Mouse (Mus musculus) midbrain, embryonic 11.5 days (tissue): ENCODE measurements around the gene Coq8a. TPM values are rescaled to one million over a fixed set of nuclear protein-coding genes. Genes with fewer than 3 reads are reported as not detected.
A peak's percentile ranks its signal among the peaks of the same experiment; 100 is the strongest.

Source experiments
- ATAC-seq: fragments of 200-750 bp; cut with Nextera tagmentation; 2 replicates; pipeline ENCODE4 v1.8.0; 2017; ENCODE audit warnings: moderate TSS enrichment, moderate library complexity; ENCODE audit not compliant: low FRiP score
- DNase-seq: peaks from one replicate; pipeline ENCODE4 v3.0.0; 2015; ENCODE audit warnings: low spot score; ENCODE audit errors: missing footprints
- H3K27ac ChIP-seq: fragments of 300-500 bp; sonication (generic); 2 replicates; pipeline ENCODE4 v1.5.1; 2014; ENCODE audit warnings: low read depth, low read length
- H3K27me3 ChIP-seq: fragments of 300-500 bp; sonication (generic); 2 replicates; pipeline ENCODE4 v1.6.1; 2014; ENCODE audit warnings: mild to moderate bottlenecking, low read length, moderate library complexity, mixed read lengths; ENCODE audit not compliant: control insufficient read depth, insufficient read depth
- H3K36me3 ChIP-seq: fragments of 300-500 bp; sonication (generic); 2 replicates; pipeline ENCODE4 v1.6.1; 2014; ENCODE audit warnings: mild to moderate bottlenecking, low read length, moderate library complexity, mixed read lengths; ENCODE audit not compliant: control insufficient read depth, insufficient read depth
- H3K4me1 ChIP-seq: fragments of 300-500 bp; sonication (generic); 2 replicates; pipeline ENCODE4 v1.6.1; 2014; ENCODE audit warnings: low read length; ENCODE audit not compliant: control insufficient read depth, insufficient read depth
- H3K4me2 ChIP-seq: fragments of 300-500 bp; sonication (generic); 2 replicates; pipeline ENCODE4 v1.6.1; 2014; ENCODE audit warnings: mild to moderate bottlenecking, moderate library complexity
- H3K4me3 ChIP-seq: fragments of 300-500 bp; sonication (generic); 2 replicates; pipeline ENCODE4 v1.5.1; 2014; ENCODE audit warnings: low read depth, low read length
- H3K9ac ChIP-seq: fragments of 300-500 bp; sonication (generic); 2 replicates; pipeline ENCODE4 v1.6.1; 2014; ENCODE audit warnings: low read length
- H3K9me3 ChIP-seq: fragments of 300-500 bp; sonication (generic); 2 replicates; pipeline ENCODE4 v1.6.1; 2016; ENCODE audit warnings: low read length; ENCODE audit not compliant: control insufficient read depth
- WGBS: fragments of 180-500 bp; shearing (Covaris S2); extraction: QIAGEN DNeasy Blood & Tissue Kit; methylation state at CpG from one replicate; pipeline ENCODE4 v1.1.7; 2014; 5-methylcytosine and 5-hydroxymethylcytosine counted together
- polyA plus RNA-seq: library from polyadenylated mRNA; unstranded; fragments of >200 nt; fragmentation: Nextera tagmentation; extraction: Ambion mirVana; gene quantifications from 2 replicates; pipeline ENCODE4 v1.2.1, GENCODE M21; 2014

Coq8a gene
- polyA plus RNA-seq, 1 experiment from 2014 or later, result 0.93 TPM

DNA sequence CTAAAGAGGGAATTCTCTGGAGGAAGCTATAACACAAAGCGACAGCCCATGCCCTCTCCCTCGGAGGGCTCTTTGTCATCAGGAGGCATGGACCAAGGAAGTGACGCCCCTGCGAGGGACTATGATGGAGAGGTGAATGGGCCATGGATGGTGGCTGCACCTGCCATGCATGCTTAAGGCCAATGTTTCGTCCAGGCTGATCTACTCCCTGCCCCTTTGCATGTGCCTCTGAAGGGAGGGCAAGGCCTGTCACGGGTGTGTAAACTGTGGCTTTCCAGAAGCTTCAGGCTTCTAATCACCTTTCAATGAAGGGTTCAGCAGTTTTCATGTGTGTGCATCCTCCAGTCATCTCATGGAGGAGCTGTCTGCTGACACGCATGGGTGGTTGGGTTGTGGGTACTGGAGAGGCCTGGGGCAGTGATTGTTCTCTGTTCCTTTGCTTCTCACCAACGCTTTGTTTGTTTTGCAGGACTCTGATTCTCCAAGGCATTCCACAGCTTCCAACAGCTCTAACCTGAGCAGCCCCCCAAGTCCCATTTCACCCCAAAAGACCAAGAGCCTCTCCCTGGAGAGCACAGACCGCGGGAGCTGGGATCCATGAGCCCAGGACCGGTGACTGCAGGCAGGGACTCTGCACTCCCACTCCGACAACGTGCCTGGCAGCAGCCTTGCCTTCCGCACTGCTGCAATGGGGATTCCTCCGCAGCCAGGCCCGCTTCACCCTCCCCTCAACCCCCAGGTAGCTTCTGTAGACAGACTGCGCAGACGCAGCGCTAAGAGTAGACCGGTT, 37.6 kb downstream of the Coq8a start:
- DNase-seq, result peak; percentile 73
- Histone ChIP-seq H3K9ac (no peak overlapping the region), H3K9me3 (no peaks in the 10 kb centered on the region), H3K27me3 (no peaks in the 10 kb centered on the region), H3K4me2 (no peak overlapping the region), H3K36me3 (0 out of 2 replicates have a peak, but pooled peaks cover 3% of the 10 kb centered on the region), H3K27ac (no peak overlapping the region), H3K4me1 (no peaks in the 10 kb centered on the region), H3K4me3 (no peak overlapping the region)
- 0 out of 2 replicates have a peak, but pooled peaks have one; percentile 14 for ATAC-seq
- WGBS, result 86% methylated on average over 20 of the region's 20 CpGs

DNA sequence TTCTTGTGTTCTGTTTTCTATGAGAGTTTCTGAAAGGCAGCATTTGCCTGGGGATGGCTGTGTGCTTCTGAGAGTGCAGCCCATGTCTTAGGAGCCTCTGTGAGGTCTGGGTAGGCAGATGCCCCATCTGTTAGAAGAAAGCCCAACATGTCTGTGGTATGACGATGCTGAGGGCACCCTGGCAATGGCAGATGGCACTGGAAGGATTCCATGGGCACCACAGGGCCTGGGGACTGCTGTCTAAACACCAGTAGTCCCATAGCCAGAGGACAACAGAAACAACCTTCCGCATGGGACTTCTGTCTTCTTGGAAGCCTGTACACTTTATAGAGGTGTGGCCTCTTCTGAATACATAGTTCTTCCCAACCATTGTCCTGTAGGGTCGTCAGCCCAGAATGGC, 38.2 kb downstream of the Coq8a start:
- Histone ChIP-seq H3K4me2 (no peak overlapping the region), H3K4me1 (no peaks in the 10 kb centered on the region), H3K9me3 (no peaks in the 10 kb centered on the region), H3K27me3 (no peaks in the 10 kb centered on the region), H3K4me3 (no peak overlapping the region), H3K9ac (no peak overlapping the region), H3K27ac (no peak overlapping the region), H3K36me3 (0 out of 2 replicates have a peak, but pooled peaks cover 3% of the 10 kb centered on the region)
- DNase-seq (peak; percentile 51), ATAC-seq (no peak)
- 83% methylated on average over 3 of the region's 3 CpGs for WGBS

DNA sequence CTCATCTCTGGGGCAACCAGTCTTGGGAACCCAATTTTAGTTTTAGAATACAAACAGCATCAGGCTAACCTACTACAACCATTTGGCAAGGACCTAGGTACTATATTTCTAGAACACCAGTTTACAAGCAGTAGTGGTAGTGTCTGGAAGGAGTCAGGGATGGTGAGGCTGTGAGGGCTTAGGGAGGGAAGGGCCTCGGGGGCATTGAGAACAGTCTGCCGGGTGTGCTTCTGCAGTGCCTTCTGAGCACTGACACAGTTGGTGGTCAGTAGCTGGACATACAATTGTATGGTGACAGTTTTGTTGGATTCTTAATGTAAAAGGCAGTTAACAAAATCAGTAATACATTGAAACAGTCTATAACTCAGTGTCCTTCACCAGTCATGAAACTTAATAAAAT, 38.9 kb downstream of the Coq8a start:
- Histone ChIP-seq H3K27me3 (no peaks in the 10 kb centered on the region), H3K4me2 (no peak overlapping the region), H3K4me1 (no peaks in the 10 kb centered on the region), H3K36me3 (0 out of 2 replicates have a peak, but pooled peaks cover 3% of the 10 kb centered on the region), H3K9me3 (no peaks in the 10 kb centered on the region), H3K4me3 (no peak overlapping the region), H3K9ac (no peak overlapping the region), H3K27ac (no peak overlapping the region)
- ATAC-seq (no peak), DNase-seq (peak; percentile 59)
- WGBS, result 82% methylated on average over 2 of the region's 2 CpGs

DNA sequence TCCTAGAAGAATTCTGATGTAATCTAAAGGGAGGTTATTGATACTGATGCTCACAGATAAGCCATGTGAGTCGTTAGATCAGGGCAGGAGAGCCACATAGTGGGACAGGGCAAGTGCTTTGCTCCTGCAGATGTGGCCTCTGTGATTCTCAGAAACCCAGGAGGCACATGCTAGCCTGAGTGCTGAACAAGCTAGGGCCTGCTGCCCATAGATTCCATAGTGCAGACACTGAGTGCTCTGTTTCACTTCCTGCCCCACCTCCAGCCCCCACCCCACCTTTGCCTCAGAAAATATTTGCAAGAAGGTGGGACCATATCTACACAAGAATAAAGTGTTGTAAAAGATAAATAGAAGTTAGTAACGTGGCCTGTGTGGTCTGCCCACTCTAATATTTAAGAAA, 40.8 kb downstream of the Coq8a start:
- WGBS, result 84% methylated on average over 2 of the region's 2 CpGs
- ATAC-seq, result no peak

DNA sequence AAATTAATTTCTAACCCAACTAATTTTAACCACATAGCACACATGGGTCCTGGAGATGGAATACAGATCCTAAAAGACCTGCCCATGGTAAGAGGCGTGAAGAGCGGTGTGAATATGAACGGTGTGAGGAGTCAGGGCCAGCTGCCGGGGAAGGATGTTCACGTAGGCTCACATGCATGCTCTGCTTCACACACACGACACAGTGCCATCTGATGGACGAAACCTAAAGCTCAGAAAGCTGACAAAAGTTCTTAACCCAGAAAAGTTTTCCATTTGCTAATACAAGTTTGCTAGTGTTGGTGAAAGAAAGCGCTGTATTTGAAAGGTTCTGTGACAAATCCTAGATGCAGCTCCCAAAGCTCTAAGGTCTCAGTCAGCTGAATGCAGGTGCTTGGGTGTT, 48.2 kb downstream of the Coq8a start:
- Histone ChIP-seq H3K4me2 (no peak overlapping the region), H3K9ac (no peak overlapping the region), H3K27ac (no peak overlapping the region), H3K9me3 (no peaks in the 10 kb centered on the region), H3K4me1 (no peaks in the 10 kb centered on the region), H3K27me3 (no peaks in the 10 kb centered on the region), H3K4me3 (no peak overlapping the region), H3K36me3 (peaks cover 5% of the 10 kb centered on the region; the same call in 1 of the 2 replicates)
- ATAC-seq, result no peak
- DNase-seq, result no peak
- WGBS, result 89% methylated on average over 8 of the region's 8 CpGs

More for the DNA sequence above, 40.8 kb downstream of the Coq8a start:
- no peak overlapping the region for H3K9ac ChIP-seq
- H3K4me3 ChIP-seq, result no peak overlapping the region
- no peaks in the 10 kb centered on the region for H3K27me3 ChIP-seq
- no peaks in the 10 kb centered on the region for H3K4me1 ChIP-seq
- no peak for DNase-seq
- H3K36me3 ChIP-seq, result 0 out of 2 replicates have a peak, but pooled peaks cover 3% of the 10 kb centered on the region
- no peaks in the 10 kb centered on the region for H3K9me3 ChIP-seq
- no peak overlapping the region for H3K27ac ChIP-seq
- H3K4me2 ChIP-seq, result no peak overlapping the region

DNA sequence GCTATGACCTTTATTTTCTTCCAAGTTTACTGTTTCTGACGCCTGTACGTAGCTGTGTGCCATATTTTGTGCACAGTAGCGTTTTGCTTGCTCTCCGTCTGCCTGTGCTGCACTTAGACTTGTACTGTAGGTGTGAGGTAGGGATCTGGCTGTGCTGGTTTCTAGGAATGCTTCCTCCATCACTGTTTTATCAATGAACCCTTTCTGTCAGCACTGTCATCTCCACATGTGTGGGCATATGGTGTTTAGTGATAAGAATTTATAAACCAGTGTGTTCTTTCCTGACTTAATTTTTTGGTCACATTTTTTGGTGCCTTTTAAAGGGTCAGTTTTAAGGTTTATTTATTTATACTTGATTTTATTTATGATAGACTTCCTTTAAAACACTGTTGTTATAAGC, 50.8 kb downstream of the Coq8a start:
- Histone ChIP-seq H3K36me3 (peaks cover 7% of the 10 kb centered on the region), H3K27me3 (no peaks in the 10 kb centered on the region), H3K9ac (no peak overlapping the region), H3K27ac (no peak overlapping the region), H3K4me3 (no peak overlapping the region), H3K4me1 (no peaks in the 10 kb centered on the region), H3K4me2 (no peak overlapping the region), H3K9me3 (no peaks in the 10 kb centered on the region)
- WGBS, result 91% methylated on average over 4 of the region's 4 CpGs
- ATAC-seq, result no peak
- DNase-seq, result no peak

DNA sequence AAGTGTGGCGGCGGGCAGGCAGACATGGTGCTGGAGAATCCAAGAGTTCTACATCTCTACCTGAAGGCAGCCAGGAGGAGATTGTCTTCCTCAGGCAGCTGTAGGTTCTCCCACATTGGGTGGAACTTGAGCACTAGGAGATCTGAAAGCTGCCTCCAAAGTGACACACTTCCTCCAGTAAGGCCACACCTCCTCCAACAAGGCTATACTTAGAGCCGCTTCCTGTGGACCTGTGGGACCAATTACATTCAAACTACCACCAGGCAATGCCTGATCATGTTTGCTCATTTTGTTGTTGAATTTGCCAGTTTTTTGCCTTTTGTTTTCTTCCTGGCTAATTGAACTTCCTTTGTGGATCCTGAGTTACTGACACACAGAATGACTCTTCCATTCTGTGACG, 51.4 kb downstream of the Coq8a start:
- whole genome bisulfite sequencing, result 88% methylated on average over 4 of the region's 4 CpGs
- ATAC-seq (no peak), DNase-seq (no peak)
- Histone ChIP-seq H3K9ac (no peak overlapping the region), H3K27ac (no peak overlapping the region), H3K9me3 (no peaks in the 10 kb centered on the region), H3K4me1 (no peaks in the 10 kb centered on the region), H3K36me3 (peaks cover 7% of the 10 kb centered on the region), H3K4me3 (no peak overlapping the region), H3K4me2 (no peak overlapping the region), H3K27me3 (no peaks in the 10 kb centered on the region)

DNA sequence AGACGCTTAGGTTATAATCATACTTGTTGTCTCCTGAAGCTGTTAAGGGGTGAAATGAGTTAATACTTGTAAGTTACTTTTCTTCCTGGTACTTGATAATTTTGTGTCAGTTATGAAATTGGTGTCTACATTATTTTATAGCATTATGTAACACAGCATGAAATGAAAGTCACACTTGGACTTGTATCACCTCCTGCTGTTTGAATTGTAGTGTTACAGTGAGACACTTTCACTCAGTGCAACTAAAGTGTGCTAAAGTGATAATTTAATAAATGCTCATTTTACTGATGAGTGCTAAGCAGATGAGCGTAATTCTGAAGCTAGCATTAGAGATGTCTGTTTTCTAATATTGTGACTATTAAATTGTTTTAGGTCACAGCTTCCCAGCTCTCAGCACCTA, 58.4 kb downstream of the Coq8a start:
- Histone ChIP-seq H3K4me1 (no peaks in the 10 kb centered on the region), H3K4me2 (no peak overlapping the region), H3K9ac (no peak overlapping the region), H3K9me3 (no peaks in the 10 kb centered on the region), H3K27ac (no peak overlapping the region), H3K4me3 (no peak overlapping the region), H3K27me3 (no peaks in the 10 kb centered on the region), H3K36me3 (peaks cover 5% of the 10 kb centered on the region; the same call in 1 of the 2 replicates)
- no peak for ATAC-seq
- WGBS, result 95% methylated on average over 2 of the region's 2 CpGs
- no peak for DNase-seq

DNA sequence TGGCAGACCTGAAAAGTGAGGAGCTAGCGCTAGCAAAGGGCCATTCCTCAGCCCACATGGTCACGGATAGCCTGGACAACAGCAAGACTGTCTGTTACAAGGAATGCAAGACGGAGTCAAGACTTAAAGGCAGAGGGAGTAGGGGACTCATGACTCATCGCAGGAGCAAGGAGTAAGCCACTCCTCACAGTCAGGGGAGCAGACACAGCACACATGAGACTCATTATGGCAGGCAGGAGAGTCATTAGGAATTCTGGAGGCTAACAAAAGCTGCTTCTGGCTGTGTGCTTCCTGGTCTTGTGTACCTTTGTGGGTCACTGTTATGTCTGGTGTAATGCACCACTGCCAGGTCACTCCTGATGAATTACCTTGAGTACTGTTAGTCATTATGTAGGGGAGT, 60.2 kb downstream of the Coq8a start:
- no peak for ATAC-seq
- no peak overlapping the region for H3K4me2 ChIP-seq
- DNase-seq, result no peak
- no peaks in the 10 kb centered on the region for H3K4me1 ChIP-seq
- no peak overlapping the region for H3K27ac ChIP-seq
- no peaks in the 10 kb centered on the region for H3K9me3 ChIP-seq
- no peak overlapping the region for H3K9ac ChIP-seq
- no peak overlapping the region for H3K4me3 ChIP-seq
- H3K27me3 ChIP-seq, result no peaks in the 10 kb centered on the region
- WGBS, result 80% methylated on average over 4 of the region's 4 CpGs
- H3K36me3 ChIP-seq, result 0 out of 2 replicates have a peak, but pooled peaks cover 2% of the 10 kb centered on the region
